Mouse (Mus musculus) forebrain, postnatal 0 days (tissue): ENCODE data around the gene Nxph4. TPM values are rescaled to one million over a fixed set of nuclear protein-coding genes. Genes with fewer than 3 reads are reported as not detected.

Experiments
- ATAC-seq: fragments of 200-750 bp; cut with Nextera tagmentation; 2 replicates; pipeline ENCODE4 v1.8.0; 2017; ENCODE audit warnings: mild to moderate bottlenecking, moderate library complexity
- DNase-seq: peaks from one replicate; pipeline ENCODE4 v3.0.0-alpha.2; 2015
- H3K27ac ChIP-seq: fragments of 300-500 bp; sonication (generic); 2 replicates; pipeline ENCODE4 v1.5.1; 2014; ENCODE audit warnings: low read depth, mild to moderate bottlenecking, antibody characterized with exemption, low read length, moderate library complexity, mixed read lengths
- H3K27me3 ChIP-seq: fragments of 300-500 bp; sonication (generic); 2 replicates; pipeline ENCODE4 v1.6.1; 2014; ENCODE audit warnings: mild to moderate bottlenecking, low read length, mixed read lengths; ENCODE audit not compliant: insufficient read depth
- H3K36me3 ChIP-seq: fragments of 300-500 bp; sonication (generic); 2 replicates; pipeline ENCODE4 v1.6.1; 2014; ENCODE audit warnings: mild to moderate bottlenecking, moderate library complexity; ENCODE audit not compliant: insufficient read depth
- H3K4me1 ChIP-seq: fragments of 300-500 bp; sonication (generic); 2 replicates; pipeline ENCODE4 v1.6.1; 2014; ENCODE audit warnings: antibody characterized with exemption; ENCODE audit not compliant: insufficient read depth
- H3K4me2 ChIP-seq: fragments of 300-500 bp; sonication (generic); 2 replicates; pipeline ENCODE4 v1.6.1; 2014; ENCODE audit warnings: low read depth, mild to moderate bottlenecking, moderate library complexity
- H3K4me3 ChIP-seq: fragments of 300-500 bp; sonication (generic); 2 replicates; pipeline ENCODE4 v1.5.1; 2014; ENCODE audit warnings: low read depth, low read length, mixed read lengths
- H3K9ac ChIP-seq: fragments of 300-500 bp; sonication (generic); 2 replicates; pipeline ENCODE4 v1.6.1; 2014; ENCODE audit warnings: mild to moderate bottlenecking
- H3K9me3 ChIP-seq: fragments of 300-500 bp; sonication (generic); 2 replicates; pipeline ENCODE4 v1.6.1; 2016; ENCODE audit warnings: low read length
- CTCF ChIP-seq: sonication (generic); IDR thresholded peaks from 2 replicates; pipeline ENCODE4 v1.5.1; 2016; ENCODE audit warnings: antibody characterized with exemption, control low read depth, low read depth
- WGBS: fragments of 180-500 bp; shearing (Covaris S2); extraction: QIAGEN DNeasy Blood & Tissue Kit; methylation state at CpG from one replicate; pipeline ENCODE4 v1.1.7; 2014; 5-methylcytosine and 5-hydroxymethylcytosine counted together
- polyA plus RNA-seq: library from polyadenylated mRNA; unstranded; fragments of >200 nt; fragmentation: Nextera tagmentation; extraction: Ambion mirVana; gene quantifications from 2 replicates; pipeline ENCODE4 v1.2.1, GENCODE M21; 2015
- total RNA-seq: library from RNA; depleted of rRNA; stranded (reverse); fragments of >200 nt; gene quantifications from 2 replicates; pipeline ENCODE4 v1.2.3, GENCODE M21; 2014

The Nxph4 gene
- total and polyA plus RNA-seq, 2 experiments from 2014 or later: 2.1 to 22.6 TPM

GRCm38 (mm10) chr10:127530945-127531344 lies 3.4 kb downstream of the Nxph4 start:
- no peak for TF ChIP-seq CTCF
- Histone ChIP-seq H3K27me3 (peaks cover 86% of the 10 kb centered on the region), H3K27ac (no peak overlapping the region), H3K9ac (0 out of 2 replicates have a peak overlapping the region, but pooled peaks have one; percentile 18), H3K36me3 (no peaks in the 10 kb centered on the region), H3K4me1 (peaks cover 11% of the 10 kb centered on the region), H3K4me2 (peak overlapping the region; percentile 45), H3K9me3 (no peaks in the 10 kb centered on the region), H3K4me3 (peak overlapping the region; percentile 29)
- WGBS: 1% methylated on average over 17 of the region's 25 CpGs
- DNase-seq (no peak), ATAC-seq (no peak)

- Histone ChIP-seq H3K4me1 (peaks cover 5% of the 10 kb centered on the region; the same call in 1 of the 2 replicates), H3K9me3 (no peaks in the 10 kb centered on the region), H3K27me3 (peaks cover 65% of the 10 kb centered on the region), H3K4me3 (no peak overlapping the region), H3K9ac (no peak overlapping the region), H3K27ac (no peak overlapping the region), H3K4me2 (no peak overlapping the region), H3K36me3 (no peaks in the 10 kb centered on the region)
- ATAC-seq: peak; percentile 18; the same call in 1 of the 2 replicates
- TF ChIP-seq CTCF: no peak
- no peak for DNase-seq
- WGBS: 10% methylated on average over 17 of the region's 17 CpGs
These were observed 6.9 kb downstream of the Nxph4 start for GRCm38 (mm10) chr10:127527481-127527880.

DNA sequence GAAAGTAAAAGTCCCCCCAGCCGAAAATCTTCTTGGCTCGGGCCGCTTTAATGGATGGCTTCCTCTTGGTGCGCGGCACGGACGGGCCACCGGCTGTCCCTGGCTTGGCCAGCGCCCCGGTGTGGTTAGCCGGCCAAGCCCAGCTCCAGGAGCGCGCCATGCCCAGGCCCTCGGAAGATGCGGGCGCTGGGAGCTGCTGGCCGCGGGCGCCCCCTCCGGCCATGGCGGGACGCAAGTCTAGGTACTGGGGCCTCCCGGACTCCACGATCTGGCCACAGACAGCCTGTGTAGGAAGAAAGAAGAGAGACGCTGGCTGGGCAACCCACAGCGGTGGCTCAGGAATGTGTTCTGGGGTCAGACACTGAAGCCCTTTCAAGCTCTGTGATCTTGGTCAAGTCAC lies 7.7 kb downstream of the Nxph4 start:
- Histone ChIP-seq H3K27me3 (peaks cover 57% of the 10 kb centered on the region), H3K9me3 (no peaks in the 10 kb centered on the region), H3K4me2 (peak overlapping the region; percentile 32), H3K9ac (no peak overlapping the region), H3K4me3 (0 out of 2 replicates have a peak overlapping the region, but pooled peaks have one; percentile 11), H3K27ac (no peak overlapping the region), H3K4me1 (peaks cover 5% of the 10 kb centered on the region; the same call in 1 of the 2 replicates), H3K36me3 (no peaks in the 10 kb centered on the region)
- TF ChIP-seq CTCF: peak; percentile 44
- no peak for DNase-seq
- 5% methylated on average over 26 of the region's 26 CpGs for WGBS
- peak; percentile 37 for ATAC-seq

DNA sequence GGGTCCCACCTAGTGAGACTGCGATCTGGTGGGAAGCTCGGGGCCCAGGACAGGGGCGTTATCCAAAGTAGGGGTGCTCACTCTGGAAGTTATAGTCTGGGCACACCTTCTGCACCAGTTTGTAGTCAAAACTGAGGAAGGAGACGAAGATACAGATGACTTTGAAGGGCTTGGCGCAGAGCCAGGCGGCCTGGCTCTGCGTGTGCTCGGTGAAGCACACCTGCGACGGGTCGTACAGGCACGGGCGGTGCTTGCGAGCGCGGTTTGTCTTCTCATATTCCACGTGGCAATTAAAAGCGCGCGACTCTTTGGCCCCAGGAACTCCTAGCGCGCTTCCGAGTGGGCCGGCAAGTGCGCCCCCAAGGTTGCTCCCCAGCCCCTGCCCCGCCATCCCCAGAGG lies 8.3 kb downstream of the Nxph4 start:
- ATAC-seq (no peak), DNase-seq (no peak)
- Histone ChIP-seq H3K9ac (no peak overlapping the region), H3K4me1 (peaks cover 10% of the 10 kb centered on the region; the same call in 1 of the 2 replicates), H3K27ac (no peak overlapping the region), H3K27me3 (peaks cover 51% of the 10 kb centered on the region), H3K4me3 (0 out of 2 replicates have a peak overlapping the region, but pooled peaks have one; percentile 11), H3K36me3 (no peaks in the 10 kb centered on the region), H3K9me3 (no peaks in the 10 kb centered on the region), H3K4me2 (peak overlapping the region; percentile 32)
- WGBS: 7% methylated on average over 26 of the region's 26 CpGs
- no peak for TF ChIP-seq CTCF

DNA sequence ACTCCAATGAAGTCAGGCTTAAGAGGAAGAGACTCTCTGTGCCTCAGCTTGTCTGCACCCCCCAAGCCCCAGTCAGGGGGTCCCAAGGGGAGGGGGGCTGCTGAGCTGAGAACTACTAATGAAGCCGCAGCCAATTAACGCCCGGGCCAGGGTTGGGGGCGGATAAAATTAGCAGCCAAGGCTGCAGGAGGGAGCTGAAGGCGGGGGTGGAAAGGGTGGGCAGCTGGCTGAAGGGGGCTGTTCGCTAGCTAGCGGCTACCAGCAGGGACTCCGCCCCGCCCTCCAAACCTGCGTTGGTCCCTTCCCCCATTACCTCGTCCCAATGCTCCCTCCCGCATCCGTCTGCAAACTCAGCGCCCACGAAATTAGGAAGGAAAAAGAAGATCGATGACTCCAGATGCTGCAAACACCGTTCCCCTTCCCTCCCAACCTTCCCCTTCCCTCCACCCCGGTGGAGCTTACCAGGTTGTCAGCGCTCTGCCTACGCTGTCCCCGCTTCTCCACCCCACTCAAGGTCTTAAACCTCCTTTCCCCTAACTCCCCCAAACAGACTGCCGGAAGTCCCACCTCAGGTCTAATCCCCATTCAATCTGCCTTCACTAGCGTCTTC lies 9.6 kb downstream of the Nxph4 start:
- H3K4me2 ChIP-seq: no peak overlapping the region
- H3K27me3 ChIP-seq: peaks cover 44% of the 10 kb centered on the region
- H3K36me3 ChIP-seq: no peaks in the 10 kb centered on the region; the same call in 1 of the 2 replicates
- H3K27ac ChIP-seq: no peak overlapping the region
- peaks cover 10% of the 10 kb centered on the region; the same call in 1 of the 2 replicates for H3K4me1 ChIP-seq
- H3K9ac ChIP-seq: no peak overlapping the region
- DNase-seq (no peak), ATAC-seq (no peak)
- WGBS: 6% methylated on average over 22 of the region's 23 CpGs
- H3K9me3 ChIP-seq: no peaks in the 10 kb centered on the region
- H3K4me3 ChIP-seq: no peak overlapping the region
- no peak for TF ChIP-seq CTCF

DNA sequence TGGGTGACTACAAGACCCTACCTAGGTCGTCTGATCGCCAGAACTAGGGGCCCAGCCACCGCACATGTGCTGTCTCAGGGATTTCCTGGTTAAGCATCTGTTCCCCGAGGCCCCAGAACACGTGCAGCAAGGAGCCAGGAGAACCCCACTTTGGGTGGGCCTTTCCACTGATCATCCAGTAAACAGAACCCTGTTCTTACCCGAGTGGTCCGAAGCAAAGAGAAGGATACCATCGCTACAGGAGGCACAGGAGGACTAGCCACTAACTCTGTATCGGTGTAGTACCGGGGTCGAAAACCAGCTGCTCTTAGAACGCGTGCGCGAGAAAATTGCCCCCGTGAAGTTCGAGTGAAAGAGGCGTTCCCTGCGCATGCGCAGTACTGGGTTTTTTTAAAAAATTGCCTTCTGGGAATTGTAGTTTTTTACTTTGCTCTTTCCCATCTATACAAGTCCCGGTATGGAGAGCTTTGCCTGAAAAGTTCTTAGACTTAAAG lies 12.2 kb downstream of the Nxph4 start, which contains the start of gene Shmt2:
Gene Shmt2 (minus strand): TSS at position 357 of the 494 bp plus-strand sequence.
- no peak for TF ChIP-seq CTCF
- DNase-seq (peak; percentile 97), ATAC-seq (peak; percentile 79)
- Histone ChIP-seq H3K9ac (peak within 1 kb of the TSS; percentile 49), H3K4me3 (peak within 1 kb of the TSS; percentile 55), H3K27me3 (peaks cover 20% of the 10 kb centered on the region), H3K27ac (no peak within 1 kb of the TSS), H3K9me3 (no peaks in the 10 kb centered on the region), H3K4me2 (peak within 1 kb of the TSS; percentile 88), H3K4me1 (peaks cover 10% of the 10 kb centered on the region; the same call in 1 of the 2 replicates), H3K36me3 (peaks cover 9% of the 10 kb centered on the region)
- under 1% methylated on average over 21 of the region's 21 CpGs for WGBS

DNA sequence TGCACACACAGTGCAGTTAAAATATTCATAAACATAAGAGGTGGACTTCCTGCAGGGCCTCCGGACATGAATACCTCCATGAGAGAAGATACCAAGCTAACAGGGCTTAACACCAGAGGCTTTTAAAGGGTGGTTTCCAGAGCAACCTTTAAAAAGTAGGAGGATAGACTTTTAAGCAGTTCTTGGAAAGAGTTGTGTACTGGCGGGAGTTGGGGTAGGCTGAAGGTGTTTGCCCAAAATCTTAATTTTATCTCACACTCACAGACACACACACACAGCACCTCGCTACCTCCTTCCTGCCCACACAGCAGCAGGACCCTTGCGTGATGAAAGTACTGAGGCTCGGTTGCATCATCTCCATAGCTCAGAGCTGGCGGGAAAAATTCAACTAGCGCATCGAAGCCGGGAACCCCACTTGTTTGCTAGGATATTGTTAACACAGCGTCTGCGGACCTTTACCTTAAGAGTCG lies 12.7 kb downstream of the Nxph4 start:
- peak overlapping the region; percentile 55 for H3K4me3 ChIP-seq
- ATAC-seq (peak; percentile 5; the same call in 1 of the 2 replicates), DNase-seq (no peak)
- no peaks in the 10 kb centered on the region for H3K9me3 ChIP-seq
- no peak overlapping the region for H3K27ac ChIP-seq
- peaks cover 15% of the 10 kb centered on the region for H3K27me3 ChIP-seq
- H3K36me3 ChIP-seq: peaks cover 9% of the 10 kb centered on the region
- peaks cover 10% of the 10 kb centered on the region; the same call in 1 of the 2 replicates for H3K4me1 ChIP-seq
- H3K9ac ChIP-seq: peak overlapping the region; percentile 49
- no peak for TF ChIP-seq CTCF
- 11% methylated on average over 12 of the region's 12 CpGs for WGBS
- H3K4me2 ChIP-seq: peak overlapping the region; percentile 88
